Mouse (Mus musculus): Measurements from ENCODE around the gene Unc5cl.

Gene Unc5cl

GRCm38 (mm10) chr17:48432158-48432980 lies 22.3 kb upstream of the Unc5cl start, which contains the start of gene Apobec2:
TSS of gene Apobec2 (minus strand) at chr17:48432930.
- no peak for DNase-seq

- DNase-seq: peak; percentile 10
Observed at GRCm38 (mm10) chr17:48433006-48433655, 21.6 kb upstream of the Unc5cl start.

DNA sequence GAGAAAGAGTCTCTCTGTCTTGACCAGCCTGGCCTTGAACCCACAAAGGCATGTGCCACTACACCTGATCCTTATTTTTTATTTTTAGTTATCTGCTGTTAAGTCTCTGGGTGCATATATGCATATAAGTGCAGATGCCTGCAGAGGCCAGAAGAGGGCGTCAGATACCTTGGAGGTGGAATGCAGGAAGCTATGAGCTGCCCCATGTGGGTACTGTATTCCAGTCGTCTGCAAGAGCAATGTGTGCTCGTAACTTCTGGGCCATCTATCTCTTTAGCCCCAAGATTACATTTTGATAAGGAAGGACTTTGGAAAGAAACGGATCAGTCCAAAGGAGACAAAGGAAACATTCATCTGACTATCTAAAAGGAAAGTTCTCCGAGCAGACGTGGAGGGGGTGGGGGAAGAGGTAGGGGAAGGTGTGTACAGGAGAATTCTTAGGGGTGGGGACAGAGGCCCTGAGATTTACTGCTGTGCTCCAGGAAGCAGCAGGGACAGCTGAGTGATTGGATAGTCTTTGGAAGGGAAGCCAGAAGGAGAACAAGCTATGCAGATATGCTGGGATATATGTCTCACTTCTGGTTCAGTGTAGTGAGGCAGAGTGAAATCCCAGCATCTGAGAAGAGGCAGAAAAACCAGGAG lies 20.9 kb upstream of the Unc5cl start:
- no peak for DNase-seq

GRCm38 (mm10) chr17:48434479-48434878 lies 20.2 kb upstream of the Unc5cl start:
- no peak for DNase-seq

- no peak for DNase-seq
Observed at GRCm38 (mm10) chr17:48436487-48436886, 18.2 kb upstream of the Unc5cl start.

GRCm38 (mm10) chr17:48437421-48437911 lies 17.2 kb upstream of the Unc5cl start:
- DNase-seq: no peak

DNA sequence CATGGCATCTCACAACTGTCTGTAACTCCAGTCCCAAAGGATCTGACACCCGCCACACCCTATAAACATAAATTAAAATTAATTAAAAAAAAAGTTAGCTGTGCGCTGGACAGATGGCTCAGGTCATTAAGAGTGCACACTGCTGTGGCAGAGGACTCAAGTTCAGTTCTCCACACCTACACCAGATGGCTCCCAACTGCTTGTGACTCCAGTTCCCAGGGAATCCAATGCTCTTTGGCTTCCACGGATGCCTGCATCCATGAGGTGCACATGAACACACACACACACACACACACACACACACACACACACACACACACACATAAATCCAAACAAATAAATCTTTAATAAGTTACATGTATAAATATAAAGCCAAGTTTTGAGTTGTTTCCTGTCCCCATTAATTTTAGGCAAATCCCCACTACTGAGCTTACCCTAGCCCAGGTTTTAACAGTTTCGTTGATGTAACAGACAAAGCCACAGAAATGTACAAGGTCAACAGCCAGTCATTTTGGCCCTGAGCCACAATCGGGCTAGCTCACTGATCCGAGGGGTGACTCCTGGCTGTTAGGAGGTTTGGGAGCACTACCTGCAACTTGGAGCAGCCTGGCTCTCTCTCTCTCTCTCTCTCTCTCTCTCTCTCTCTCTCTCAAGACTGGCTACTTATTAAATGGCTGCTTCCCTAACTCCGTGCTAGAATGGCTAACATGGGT lies 11.8 kb upstream of the Unc5cl start:
- DNase-seq: no peak

GRCm38 (mm10) chr17:48443542-48444145 lies 11.1 kb upstream of the Unc5cl start:
- DNase-seq: no peak

GRCm38 (mm10) chr17:48447675-48448074 lies 7.0 kb upstream of the Unc5cl start:
- DNase-seq: no peak

DNA sequence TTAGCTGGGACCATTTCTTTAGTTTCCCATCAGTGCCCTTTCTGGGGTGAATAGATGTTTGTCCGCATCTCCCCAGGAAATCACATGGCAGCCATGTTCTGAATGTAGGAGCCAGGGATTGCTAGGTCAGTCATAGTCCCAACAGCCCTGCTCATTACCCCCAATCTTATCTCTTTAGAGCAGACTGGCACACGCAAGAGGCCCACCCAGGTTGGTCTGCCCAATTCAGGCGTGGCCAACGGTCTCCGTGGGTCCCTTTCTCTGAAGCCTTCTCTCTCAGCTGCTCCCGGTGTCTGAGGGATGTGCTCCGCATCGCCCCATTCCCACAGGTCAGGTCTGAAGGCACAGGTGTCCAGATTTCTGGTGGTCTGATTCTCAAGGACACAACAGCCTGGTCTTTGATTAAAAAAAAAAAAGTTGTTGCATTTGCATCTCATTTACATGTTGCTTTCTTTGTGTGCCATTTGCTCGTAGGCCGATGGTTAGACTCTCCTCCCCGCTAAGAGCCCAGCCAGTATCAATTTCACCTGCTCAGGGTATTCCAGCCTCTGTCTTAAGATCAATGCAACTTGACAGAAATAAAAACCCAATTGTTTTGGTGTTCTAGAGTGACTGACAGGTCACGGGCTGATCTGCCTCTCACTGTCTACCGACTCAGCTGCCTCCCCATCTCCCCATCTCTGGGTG lies 3.9 kb upstream of the Unc5cl start:
- no peak for DNase-seq

DNA sequence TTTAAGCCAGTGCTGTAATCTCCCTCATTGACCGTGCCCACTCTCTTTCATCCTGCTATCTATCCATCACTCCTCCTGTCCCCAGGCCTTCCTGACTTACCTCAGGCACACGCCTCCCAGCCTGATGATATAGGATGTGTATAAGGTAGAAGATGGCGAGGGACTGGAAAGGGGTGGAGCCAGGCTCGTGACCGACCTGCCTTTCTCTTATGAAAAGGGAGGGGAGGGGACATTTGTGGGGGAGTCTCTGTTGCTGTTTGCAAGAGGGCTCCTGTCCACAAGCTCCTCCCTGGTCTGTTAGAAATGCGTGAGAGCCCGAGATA lies 3.4 kb upstream of the Unc5cl start, which contains the start of gene Tspo2:
Gene Tspo2, minus strand, starts transcription at position 170 of the 323 bp plus-strand sequence.
- DNase-seq: no peak

- DNase-seq: no peak
Observed at GRCm38 (mm10) chr17:48451753-48452444, 2.8 kb upstream of the Unc5cl start.

- no peak for DNase-seq
Observed at GRCm38 (mm10) chr17:48453489-48453888, 1.2 kb upstream of the Unc5cl start.

GRCm38 (mm10) chr17:48454190-48454589 lies 511 bp upstream of the Unc5cl start:
- DNase-seq: no peak

- DNase-seq: no peak
Observed at GRCm38 (mm10) chr17:48455955-48456354, 1.3 kb downstream of the Unc5cl start.

DNA sequence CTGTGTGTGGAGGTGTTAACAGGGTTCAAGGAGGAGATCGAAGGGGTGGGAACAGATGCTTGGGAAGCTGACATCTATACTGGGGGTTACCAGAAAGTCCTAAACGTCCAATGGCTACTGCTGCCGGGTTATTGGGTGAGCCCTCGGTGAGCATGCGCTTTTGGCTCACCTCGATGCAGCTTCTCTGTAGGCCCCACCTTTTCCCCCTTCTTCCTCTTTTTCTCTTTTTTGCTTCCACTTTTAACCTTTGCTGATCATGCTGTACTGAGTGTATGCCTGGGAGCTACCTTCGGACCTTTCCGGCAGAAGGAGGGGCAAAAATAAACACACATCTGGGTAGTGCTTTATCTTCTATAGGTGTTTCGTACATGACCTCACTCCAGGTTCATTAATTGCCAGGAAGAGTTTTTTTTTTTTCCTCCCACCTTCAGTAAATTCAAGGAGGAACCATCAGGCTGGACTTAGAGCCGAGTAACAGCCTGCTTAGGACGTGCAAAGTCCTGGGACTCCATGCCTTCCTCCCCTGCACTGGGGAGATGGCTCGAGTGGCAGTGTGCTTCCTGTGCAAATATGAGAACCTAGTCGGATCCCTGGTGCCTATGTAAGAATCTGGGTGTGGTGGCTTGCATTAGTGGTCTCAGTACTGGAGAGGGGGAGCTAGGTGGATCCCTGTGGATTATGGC lies 3.4 kb downstream of the Unc5cl start:
- DNase-seq: no peak

GRCm38 (mm10) chr17:48462096-48462495 lies 7.4 kb downstream of the Unc5cl start:
- DNase-seq: no peak

DNA sequence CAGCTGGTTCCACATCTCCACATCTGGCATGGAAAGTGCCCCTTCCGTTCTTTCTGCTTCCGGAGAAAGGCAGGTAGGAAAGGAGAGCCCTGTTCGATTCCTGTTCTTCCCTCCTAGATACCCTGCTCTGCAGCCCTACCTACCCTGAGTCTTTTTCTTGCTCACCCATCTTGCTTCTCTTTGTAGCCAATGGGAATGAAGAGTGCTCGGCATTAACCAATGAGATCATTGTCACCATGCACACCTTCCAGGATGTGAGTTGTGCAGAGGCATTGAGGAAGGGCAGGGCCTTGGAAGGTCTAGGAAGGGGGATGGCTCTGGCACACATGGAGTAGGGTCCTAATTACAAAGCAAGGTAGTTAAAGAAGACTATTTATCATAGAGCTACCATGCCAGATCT lies 8.7 kb downstream of the Unc5cl start:
- no peak for DNase-seq

DNA sequence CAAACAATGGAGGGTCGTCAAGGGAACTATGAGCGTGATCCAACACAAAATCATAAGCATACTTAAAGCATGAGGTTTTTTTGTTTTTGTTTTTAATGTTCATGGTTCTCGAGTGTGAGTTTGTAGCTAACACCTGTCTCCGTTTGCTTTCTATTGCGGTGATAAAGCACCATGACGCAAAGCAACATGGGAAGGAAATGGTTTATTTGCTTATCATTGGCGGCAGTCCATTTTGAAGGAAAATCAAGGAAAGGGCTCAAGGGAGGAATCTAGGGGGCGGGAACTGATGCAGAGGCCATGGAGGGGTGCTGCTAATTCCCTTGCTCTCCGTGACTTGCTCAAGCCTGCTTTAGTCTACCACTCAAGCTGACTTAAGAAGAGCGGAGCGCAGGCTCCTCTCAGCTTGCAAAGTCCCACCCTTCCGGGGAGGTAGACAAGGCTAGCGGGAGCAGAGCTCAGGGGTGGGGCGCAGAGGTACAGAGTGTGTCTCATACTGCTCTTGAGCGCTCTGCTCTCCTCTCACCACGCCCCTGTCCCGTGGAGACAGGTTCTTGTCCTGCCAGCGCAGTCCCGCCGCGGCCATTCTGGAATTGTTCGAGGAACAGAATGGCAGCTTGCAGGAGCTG lies 12.2 kb downstream of the Unc5cl start:
- peak; percentile 25 for DNase-seq

Data from right cerebral cortex, postnatal 4 days (tissue).